Mouse (Mus musculus) gastrocnemius, adult 8-10 months (tissue): ENCODE measurements around the gene Frem1. TPM values are rescaled to one million over a fixed set of nuclear protein-coding genes. Genes with fewer than 3 reads are reported as not detected.

Experiments used
- DNase-seq, 2 experiments: peaks; one replicate each; pipeline ENCODE4 v3.0.0; 2022; ENCODE audit warnings: low spot score in 2 of 2
- total RNA-seq, 4 experiments: library from RNA; stranded (reverse); gene quantifications; 2 replicates each; pipeline ENCODE4 v1.2.4; 2022

Gene Frem1
- under 1 TPM; 0.07 to 0.21 (median 0.16) TPM for total RNA-seq

GRCm38 (mm10) chr4:83051634-83052577, at the start of gene Frem1:
Gene Frem1, minus strand, starts transcription at chr4:83052339.
- DNase-seq: peak in 1 of 2 experiments; percentile 10

- DNase-seq: no peak
These were observed 46.9 kb upstream of the Frem1 start for GRCm38 (mm10) chr4:83099025-83099424.

- no peak for DNase-seq
These were observed 41.8 kb upstream of the Frem1 start for GRCm38 (mm10) chr4:83093941-83094340.

- DNase-seq: no peak
These were observed 38.7 kb upstream of the Frem1 start for GRCm38 (mm10) chr4:83090691-83091448.

GRCm38 (mm10) chr4:83080364-83081174, 28.4 kb upstream of the Frem1 start:
- no peak for DNase-seq

- no peak for DNase-seq
These were observed 12.1 kb upstream of the Frem1 start for GRCm38 (mm10) chr4:83064191-83064590.

- no peak for DNase-seq
These were observed 9.4 kb upstream of the Frem1 start for GRCm38 (mm10) chr4:83061564-83061963.

- no peak for DNase-seq
These were observed 6.5 kb upstream of the Frem1 start for GRCm38 (mm10) chr4:83058617-83059016.

GRCm38 (mm10) chr4:83058182-83058581, 6.0 kb upstream of the Frem1 start:
- no peak for DNase-seq

- no peak for DNase-seq
These were observed 4.4 kb upstream of the Frem1 start for GRCm38 (mm10) chr4:83056496-83056895.

GRCm38 (mm10) chr4:83055444-83055843, 3.3 kb upstream of the Frem1 start:
- DNase-seq: no peak

GRCm38 (mm10) chr4:83053206-83053605, 1.1 kb upstream of the Frem1 start:
- DNase-seq: no peak

- no peak for DNase-seq
These were observed 963 bp downstream of the Frem1 start for GRCm38 (mm10) chr4:83051176-83051575.

GRCm38 (mm10) chr4:83050151-83050796, 1.9 kb downstream of the Frem1 start:
- no peak for DNase-seq

- DNase-seq: no peak
These were observed 2.9 kb downstream of the Frem1 start for GRCm38 (mm10) chr4:83049288-83049687.

GRCm38 (mm10) chr4:83048561-83048960, 3.6 kb downstream of the Frem1 start:
- no peak for DNase-seq

GRCm38 (mm10) chr4:83046806-83047205, 5.3 kb downstream of the Frem1 start:
- no peak for DNase-seq

GRCm38 (mm10) chr4:83046069-83046468, 6.1 kb downstream of the Frem1 start:
- no peak for DNase-seq

GRCm38 (mm10) chr4:83045266-83045665, 6.9 kb downstream of the Frem1 start:
- no peak for DNase-seq

GRCm38 (mm10) chr4:83040780-83041179, 11.4 kb downstream of the Frem1 start:
- DNase-seq: no peak

- DNase-seq: no peak
These were observed 19.4 kb downstream of the Frem1 start for GRCm38 (mm10) chr4:83032780-83033179.
